In the genomic region with DNA sequence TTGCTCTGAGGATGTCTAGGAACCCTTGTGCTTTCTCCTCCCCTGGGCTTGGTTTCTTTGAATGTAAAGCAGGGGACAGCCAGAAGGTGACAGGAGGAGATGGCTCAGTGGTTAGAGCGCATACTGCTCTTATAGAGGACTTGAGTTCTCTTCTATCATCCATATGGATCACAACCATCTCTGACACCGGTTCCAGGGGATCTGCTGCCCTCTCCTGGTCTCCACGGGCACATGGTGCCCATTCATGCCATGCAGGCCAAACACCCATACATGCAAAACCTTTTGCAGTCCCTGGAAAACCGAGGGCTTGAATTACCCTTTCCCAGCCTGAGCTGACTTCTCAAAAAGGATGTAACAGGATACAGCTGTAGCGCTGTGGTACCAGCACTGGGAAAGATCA, we compare ENCODE assay signal across 11 mouse cellular contexts. TPM values are rescaled to one million over a fixed set of nuclear protein-coding genes. Genes with fewer than 3 reads are reported as not detected.
A peak's percentile ranks its signal among the peaks of the same experiment; 100 is the strongest.
DNase-seq lines count a peak whose midpoint lies in the region; ATAC-seq and TF ChIP-seq lines count a peak whose summit lies in the region.
"Had no signal": no experiment of that assay in that cellular context is flagged by ENCODE, and none has a peak within 500 bp of the region (broad histone marks: within the 10 kb centered on the region; RNA-seq: fewer than 3 reads in every experiment).

No protein-coding gene starts in this region.

- H3K4me2 ChIP-seq in intestine, postnatal 0 days (replicated peaks; ENCODE audit: low read depth), result no peak overlapping the region
- no peak overlapping the region for H3K4me2 ChIP-seq in intestine, embryonic 15.5 days (replicated peaks)
- H3K4me2 ChIP-seq: embryonic facial prominence, embryonic 15.5 days; heart, embryonic 11.5 days; neural tube, embryonic 13.5 days had no signal

- H3K27ac ChIP-seq in intestine, postnatal 0 days (ENCODE audit: low read depth, low read length), result no peak overlapping the region
- no peak overlapping the region for H3K27ac ChIP-seq in intestine, embryonic 15.5 days
- no peak overlapping the region for H3K27ac ChIP-seq in small intestine, adult 2 months (ENCODE audit: insufficient read depth, low read depth, low read length)
- H3K27ac ChIP-seq: embryonic facial prominence, embryonic 15.5 days; neural tube, embryonic 13.5 days had no signal

- H3K36me3 ChIP-seq in intestine, postnatal 0 days (ENCODE audit: control insufficient read depth, insufficient read depth), result peaks cover 56% of the 10 kb centered on the region
- H3K36me3 ChIP-seq in intestine, embryonic 15.5 days, result no peaks in the 10 kb centered on the region
- peaks cover 22% of the 10 kb centered on the region; the same call in 1 of the 2 replicates for H3K36me3 ChIP-seq in small intestine, adult 2 months (ENCODE audit: control insufficient read depth, insufficient read depth, low read length)
- H3K36me3 ChIP-seq: embryonic facial prominence, embryonic 15.5 days; neural tube, embryonic 13.5 days had no signal

- ATAC-seq in intestine, postnatal 0 days, result no peak
- no peak for ATAC-seq in intestine, embryonic 15.5 days
- no peak for ATAC-seq in granulocyte monocyte progenitor cell, adult 5-6 weeks (replicated peaks; ENCODE audit: poor library complexity, severe bottlenecking)

- no peaks in the 10 kb centered on the region for H3K4me1 ChIP-seq in intestine, postnatal 0 days (replicated peaks; ENCODE audit: control insufficient read depth, insufficient read depth, low read length)
- no peaks in the 10 kb centered on the region for H3K4me1 ChIP-seq in intestine, embryonic 15.5 days (replicated peaks)
- peaks cover 13% of the 10 kb centered on the region for H3K4me1 ChIP-seq in small intestine, adult 2 months (ENCODE audit: control insufficient read depth, insufficient read depth, insufficient read length, low read length)
- H3K4me1 ChIP-seq: embryonic facial prominence, embryonic 15.5 days; neural tube, embryonic 13.5 days had no signal

- TF ChIP-seq CTCF in intestine, postnatal 0 days (IDR thresholded peaks at IDR 0.05; ENCODE audit: low read depth), result peak; percentile 64
- TF ChIP-seq CTCF in small intestine, adult 2 months (IDR thresholded peaks at IDR 0.05; ENCODE audit: extremely low read depth, insufficient read length, insufficient replicate concordance, low read depth, low read length), result peak; percentile 64; the same call in 1 of the 2 replicates

- no peaks in the 10 kb centered on the region for H3K27me3 ChIP-seq in intestine, postnatal 0 days (replicated peaks; ENCODE audit: control insufficient read depth, insufficient read depth, low read length)
- H3K27me3 ChIP-seq in intestine, embryonic 15.5 days (replicated peaks), result no peaks in the 10 kb centered on the region
- no peaks in the 10 kb centered on the region for H3K27me3 ChIP-seq in small intestine, adult 2 months (ENCODE audit: control insufficient read depth, insufficient read depth, low read length)
- H3K27me3 ChIP-seq: embryonic facial prominence, embryonic 15.5 days; neural tube, embryonic 13.5 days had no signal

- 64% methylated on average over 5 of the region's 5 CpGs for WGBS in intestine, postnatal 0 days
- WGBS in intestine, embryonic 15.5 days, result 65% methylated on average over 5 of the region's 5 CpGs
- WGBS in small intestine, adult 2 months, result 60% methylated on average over 5 of the region's 5 CpGs

- H3K9me3 ChIP-seq in intestine, postnatal 0 days (ENCODE audit: control insufficient read depth), result no peaks in the 10 kb centered on the region
- H3K9me3 ChIP-seq in intestine, embryonic 15.5 days, result no peaks in the 10 kb centered on the region
- H3K9me3 ChIP-seq: embryonic facial prominence, embryonic 15.5 days; neural tube, embryonic 13.5 days had no signal

- no peak overlapping the region for H3K4me3 ChIP-seq in intestine, postnatal 0 days (ENCODE audit: low read depth, low read length)
- H3K4me3 ChIP-seq in intestine, embryonic 15.5 days (replicated peaks), result no peak overlapping the region
- H3K4me3 ChIP-seq in small intestine, adult 2 months (ENCODE audit: low read depth, low read length), result no peak overlapping the region
- H3K4me3 ChIP-seq: embryonic facial prominence, embryonic 15.5 days; neural tube, embryonic 13.5 days had no signal

- DNase-seq in retina, adult 2 months (ENCODE audit: low read depth, low spot score), result peak; percentile 11
- no peak for DNase-seq in retina, postnatal 1 day
- DNase-seq in brain, adult 2 months (ENCODE audit: low read depth, low spot score), result peak; percentile 57
- DNase-seq: lung, postnatal 10 days had no signal

- TF ChIP-seq POLR2A in small intestine, adult 2 months (IDR thresholded peaks at IDR 0.05; ENCODE audit: low read depth, low read length), result no peak

- H3K9ac ChIP-seq in intestine, postnatal 0 days (ENCODE audit: low read depth, low read length), result no peak overlapping the region
- H3K9ac ChIP-seq in intestine, embryonic 15.5 days, result no peak overlapping the region
- H3K9ac ChIP-seq: embryonic facial prominence, embryonic 15.5 days; neural tube, embryonic 13.5 days had no signal

RNA-seq across cellular contexts. Expression of a gene that starts 27.3 kb away (rescaled TPM):
- polyA plus RNA-seq in intestine, postnatal 0 days (2015; fragmentation: Nextera tagmentation; extraction: Ambion mirVana), result 75.6 and 77.3 TPM in 2 replicates
- polyA plus RNA-seq in intestine, embryonic 15.5 days (2015; fragmentation: Nextera tagmentation; extraction: Ambion mirVana), result 50.9 and 57.8 TPM in 2 replicates
- polyA plus RNA-seq in small intestine, adult 2 months (2012; rRNA removed), result 42.6 and 58.3 TPM in 2 replicates
- not detected in 2 replicates for total RNA-seq in granulocyte monocyte progenitor cell, adult 5-6 weeks (2014; fragmentation: Nextera tagmentation)
- 0.10 TPM in 1 of 2 replicates, not detected in the other for total RNA-seq in granulocyte monocyte progenitor cell, adult 5-6 weeks (2017)

RNA-seq across cellular contexts. Expression of a gene that starts 32.0 kb away (rescaled TPM):
- 5.8 and 6.1 TPM in 2 replicates for polyA plus RNA-seq in intestine, postnatal 0 days (2015; fragmentation: Nextera tagmentation; extraction: Ambion mirVana)
- 2.2 and 2.7 TPM in 2 replicates for polyA plus RNA-seq in intestine, embryonic 15.5 days (2015; fragmentation: Nextera tagmentation; extraction: Ambion mirVana)
- polyA plus RNA-seq in small intestine, adult 2 months (2012; rRNA removed), result 7.3 and 11.0 TPM in 2 replicates
- not detected in 2 replicates for total RNA-seq in granulocyte monocyte progenitor cell, adult 5-6 weeks (2014; fragmentation: Nextera tagmentation)
- total RNA-seq in granulocyte monocyte progenitor cell, adult 5-6 weeks (2017), result not detected in 2 replicates
